Mouse (Mus musculus) left cerebral cortex, adult 8-10 months (tissue): Measurements from ENCODE around the gene Jup. TPM values are rescaled to one million over a fixed set of nuclear protein-coding genes. Genes with fewer than 3 reads are reported as not detected.

Source experiments
- DNase-seq, 2 experiments: peaks; one replicate each; pipeline ENCODE4 v3.0.0; 2022; ENCODE audit warnings: low spot score in 2 of 2
- total RNA-seq, 4 experiments: library from RNA; stranded (reverse); gene quantifications; 2 replicates each; pipeline ENCODE4 v1.2.4; 2022

The Jup gene
- total RNA-seq, 4 experiments from 2014 or later: 54.1 to 58.4 (median 55.9) TPM

- DNase-seq: no peak
Observed at GRCm38 (mm10) chr11:100408076-100408834, 10.7 kb upstream of the Jup start.

- no peak for DNase-seq
Observed at GRCm38 (mm10) chr11:100406995-100407705, 9.6 kb upstream of the Jup start.

GRCm38 (mm10) chr11:100406273-100406672 lies 8.7 kb upstream of the Jup start:
- no peak for DNase-seq

GRCm38 (mm10) chr11:100404456-100405074 lies 7.0 kb upstream of the Jup start:
- no peak for DNase-seq

GRCm38 (mm10) chr11:100403445-100404134 lies 6.0 kb upstream of the Jup start:
- DNase-seq: no peak

GRCm38 (mm10) chr11:100402682-100403081 lies 5.1 kb upstream of the Jup start:
- no peak for DNase-seq

- DNase-seq: no peak
Observed at GRCm38 (mm10) chr11:100402240-100402639, 4.7 kb upstream of the Jup start.

- no peak for DNase-seq
Observed at GRCm38 (mm10) chr11:100400842-100401241, 3.3 kb upstream of the Jup start.

- no peak for DNase-seq
Observed at GRCm38 (mm10) chr11:100399727-100400538, 2.4 kb upstream of the Jup start.

GRCm38 (mm10) chr11:100399320-100399719 lies 1.8 kb upstream of the Jup start:
- DNase-seq: no peak

- no peak for DNase-seq
Observed at GRCm38 (mm10) chr11:100398517-100398916, 954 bp upstream of the Jup start.

- no peak for DNase-seq
Observed at GRCm38 (mm10) chr11:100396886-100397599, 520 bp downstream of the Jup start.

- DNase-seq: no peak
Observed at GRCm38 (mm10) chr11:100395861-100396631, 1.5 kb downstream of the Jup start.

- DNase-seq: no peak
Observed at GRCm38 (mm10) chr11:100395200-100395599, 2.4 kb downstream of the Jup start.

- DNase-seq: no peak
Observed at GRCm38 (mm10) chr11:100394353-100395074, 3.0 kb downstream of the Jup start.

GRCm38 (mm10) chr11:100393733-100394132 lies 3.8 kb downstream of the Jup start:
- no peak for DNase-seq

- no peak for DNase-seq
Observed at GRCm38 (mm10) chr11:100392958-100393357, 4.6 kb downstream of the Jup start.

GRCm38 (mm10) chr11:100391884-100392345 lies 5.6 kb downstream of the Jup start:
- DNase-seq: no peak
